Mouse (Mus musculus): ENCODE data around the gene Rhbdl1.

GRCm38 (mm10) chr17:25827011-25827410 lies 10.1 kb downstream of the Rhbdl1 start:
- no peak for TF ChIP-seq ZNF384 (IDR thresholded peaks at IDR 0.05; ENCODE audit: low read depth, low read length)
- no peak for TF ChIP-seq HCFC1 (IDR thresholded peaks at IDR 0.05; ENCODE audit: borderline replicate concordance, insufficient read depth, low read length)
- no peak for TF ChIP-seq CHD2 (IDR thresholded peaks at IDR 0.05; ENCODE audit: low read depth, low read length)

Data from ES-E14 (cell line).